Mouse (Mus musculus): Measurements from ENCODE around the gene Zbtb11. TPM values are rescaled to one million over a fixed set of nuclear protein-coding genes. Genes with fewer than 3 reads are reported as not detected.
"Not testable (repeated sequence)": the region's sequence is repeated elsewhere in the genome, so short reads cannot be mapped to it uniquely, and the experiment has no call there.

Zbtb11 gene
- polyA plus RNA-seq, 1 experiment = 26.8 TPM

DNA sequence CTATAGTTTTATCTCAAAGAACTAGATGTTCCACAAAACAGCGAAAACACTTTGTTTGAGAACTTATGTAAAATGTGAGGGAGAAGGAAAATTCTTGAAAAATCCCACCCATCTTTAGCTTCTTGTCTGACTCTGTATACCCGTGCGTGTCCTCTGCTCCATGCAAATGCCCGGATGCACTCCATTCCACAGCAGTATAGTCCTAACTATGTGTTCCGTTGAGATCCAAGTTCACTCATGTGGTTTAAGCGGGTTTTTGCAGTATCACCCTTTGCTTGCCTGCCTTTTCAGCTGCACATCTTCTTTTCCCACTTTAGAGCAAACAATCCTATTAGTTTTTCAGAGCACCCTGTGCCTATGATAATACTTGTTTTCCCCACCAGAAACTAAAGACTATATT is 62.8 kb downstream of the Zbtb11 start:
- no peak for DNase-seq (ENCODE audit: extremely low spot score in 1 of 2, low spot score in 1 of 2)

DNA sequence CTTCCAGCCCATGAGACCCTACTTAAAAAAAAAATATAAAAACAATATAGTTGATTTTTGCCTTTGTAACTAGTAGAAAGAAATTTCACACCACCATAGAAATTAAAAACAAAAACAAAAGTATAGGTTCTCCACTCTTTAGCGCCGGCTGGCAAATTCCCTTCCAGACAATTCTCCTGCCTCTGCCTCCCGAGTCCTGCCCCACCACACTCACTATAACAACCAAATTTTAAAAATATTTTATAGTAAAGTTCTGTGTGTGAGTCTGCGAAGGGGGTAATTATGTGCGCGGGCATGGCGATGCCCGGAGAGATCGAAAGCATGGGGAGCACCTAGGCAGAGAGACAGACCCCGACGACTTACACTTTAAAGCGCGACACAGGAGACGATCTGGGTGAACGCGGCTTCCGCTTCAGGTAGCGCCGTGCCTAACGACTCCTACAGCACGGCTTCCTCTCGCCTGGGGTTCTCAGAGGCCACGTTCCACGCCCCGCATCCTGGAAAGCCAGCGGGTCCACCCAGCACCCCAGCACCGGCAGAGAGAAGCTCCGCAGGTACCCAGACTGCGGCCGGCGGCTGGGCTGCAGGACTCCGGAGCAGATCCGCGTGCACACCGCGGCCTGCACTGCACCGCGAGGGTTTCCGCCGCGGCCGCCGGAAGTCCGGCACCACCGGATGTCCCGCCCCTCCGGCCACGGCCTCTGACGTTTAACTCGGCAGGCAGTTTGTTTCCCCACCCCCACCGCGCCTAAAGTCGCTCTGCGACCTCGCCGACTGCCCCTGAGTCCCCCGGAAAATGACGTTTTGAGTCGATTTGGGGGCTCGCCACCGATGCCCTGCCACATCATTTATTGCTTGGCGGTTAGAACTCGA is 63.7 kb downstream of the Zbtb11 start, which contains the start of gene Trmt10c:
Gene Trmt10c, minus strand, starts transcription at position 682 of the 873 bp plus-strand sequence.
- DNase-seq (ENCODE audit: extremely low spot score in 1 of 2, low spot score in 1 of 2) = peak; percentile 77 to 94

DNA sequence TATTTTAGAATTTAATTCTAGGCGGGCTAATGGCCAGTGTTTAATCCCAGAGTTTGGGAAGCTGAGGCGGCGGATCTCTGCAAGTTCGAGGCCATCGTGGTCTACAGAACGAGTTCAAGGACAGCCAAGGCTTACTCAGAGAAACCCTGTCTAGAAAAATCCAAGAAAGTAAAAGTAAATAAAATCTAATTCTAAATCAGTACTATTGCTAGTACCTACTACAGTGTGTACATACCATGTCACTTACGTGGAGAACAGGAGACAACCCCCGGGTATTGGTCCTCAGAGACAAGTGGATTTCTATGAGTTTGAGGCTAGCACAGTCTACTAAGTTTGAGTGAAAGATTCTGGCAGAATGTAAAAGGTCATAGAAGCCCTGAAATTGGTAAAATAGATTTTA is 64.4 kb downstream of the Zbtb11 start:
- DNase-seq (ENCODE audit: extremely low spot score in 1 of 2, low spot score in 1 of 2) = no peak

DNA sequence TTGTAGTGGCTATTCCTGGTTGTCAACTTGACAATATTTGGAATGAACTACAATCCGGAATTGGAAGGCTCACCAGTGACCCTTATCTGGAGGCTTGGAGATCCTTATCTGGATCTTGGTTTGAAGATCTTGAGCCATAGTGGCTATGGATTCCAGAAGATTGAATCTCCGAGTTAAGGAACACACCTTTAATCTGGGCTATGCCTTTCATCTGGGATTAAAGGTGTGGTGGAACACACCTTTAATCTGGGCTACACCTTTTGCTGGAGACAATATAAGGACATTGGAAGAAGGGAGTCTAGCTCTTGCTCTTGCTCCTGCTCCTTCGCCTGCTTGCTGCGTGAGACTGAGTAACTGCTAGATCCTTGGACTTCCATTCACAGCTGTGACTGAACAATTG is 74.4 kb downstream of the Zbtb11 start, which contains the start of gene Senp7:
Gene Senp7, plus strand, starts transcription at position 301 of the 400 bp plus-strand sequence.
- not testable (repeated sequence) for DNase-seq (ENCODE audit: extremely low spot score in 1 of 2, low spot score in 1 of 2)

DNA sequence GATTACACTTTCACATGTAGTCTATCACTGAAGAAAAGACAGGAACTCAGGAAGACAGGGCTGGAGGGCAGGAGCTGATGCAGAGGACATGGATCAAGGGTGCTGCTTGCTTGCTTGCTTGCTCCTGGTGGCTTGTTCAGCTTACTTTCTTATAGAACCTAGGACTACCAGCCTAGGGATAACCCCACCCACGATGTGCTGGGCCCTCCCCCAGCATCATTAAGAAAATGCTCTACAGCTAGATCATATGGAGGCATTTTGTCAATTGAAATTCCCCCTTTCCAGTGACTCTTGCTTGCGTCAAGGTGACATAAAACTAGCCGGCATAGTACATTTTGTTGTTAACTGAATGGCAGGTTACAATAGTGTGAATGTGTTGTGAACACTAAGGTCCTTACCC is 82.2 kb downstream of the Zbtb11 start:
- DNase-seq (ENCODE audit: extremely low spot score in 1 of 2, low spot score in 1 of 2) = no peak

DNA sequence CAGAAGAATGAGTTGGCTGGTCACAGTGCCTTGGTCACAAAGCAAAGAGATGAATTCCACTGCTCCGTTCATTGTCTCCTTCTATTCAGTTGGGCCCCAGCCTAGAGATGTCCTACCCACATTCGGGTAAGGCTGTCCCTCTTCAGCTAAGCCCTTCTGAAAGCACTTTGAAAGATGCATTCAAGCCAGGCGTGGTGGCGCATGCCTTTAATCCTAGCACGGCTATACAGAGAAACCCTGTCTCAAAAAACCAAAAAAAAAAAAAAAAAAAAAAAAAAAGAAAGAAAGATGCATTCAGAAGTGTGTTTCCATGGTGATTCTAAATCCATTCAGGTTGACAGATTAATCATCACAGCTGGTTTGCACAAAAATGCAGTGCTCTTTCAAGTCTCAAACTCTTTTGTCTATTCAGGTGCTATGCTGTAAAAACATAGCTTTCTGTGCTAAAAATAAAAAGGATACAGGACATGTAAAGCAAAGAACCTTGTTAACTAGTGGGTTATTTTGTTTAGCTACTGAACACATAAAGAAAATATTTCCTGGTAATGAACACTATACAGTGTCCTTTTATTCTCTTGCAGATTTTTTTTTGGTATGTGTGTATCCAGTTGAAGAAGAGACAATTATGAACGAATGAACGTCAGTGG is 83.4 kb downstream of the Zbtb11 start:
- no peak for DNase-seq (ENCODE audit: extremely low spot score in 1 of 2, low spot score in 1 of 2)

DNA sequence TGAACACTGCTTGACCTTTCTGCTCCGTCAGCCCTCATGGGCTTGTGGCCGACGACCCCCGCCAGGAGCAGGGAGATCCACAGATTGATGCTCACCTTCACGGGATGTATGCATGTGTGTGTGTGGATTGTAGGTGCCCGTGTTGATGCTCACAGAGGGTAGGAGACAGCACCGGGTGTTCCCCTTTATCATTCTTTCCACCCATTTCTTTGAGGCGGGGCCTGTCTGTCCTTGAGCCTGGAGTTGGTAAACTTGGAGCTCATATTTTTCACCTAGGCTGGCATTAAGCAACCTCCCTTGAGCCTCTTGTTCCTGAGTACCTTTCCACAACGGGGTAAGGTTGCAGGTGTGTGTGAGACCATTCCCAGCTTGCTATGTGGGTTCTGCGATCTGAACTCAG is 84.5 kb downstream of the Zbtb11 start:
- DNase-seq (ENCODE audit: extremely low spot score in 1 of 2, low spot score in 1 of 2) = no peak

Other genes with a start within 250 kb of the Zbtb11 start
- 5.1 and 5.4 TPM in 2 replicates for gene Nfkbiz, start 135.0 kb upstream of the Zbtb11 start, polyA plus RNA-seq (2012; rRNA removed)
- gene Nxpe3, start 78.6 kb upstream of the Zbtb11 start, polyA plus RNA-seq (2012; rRNA removed) = 5.9 and 6.0 TPM in 2 replicates
- 8.6 and 8.7 TPM in 2 replicates for gene Cep97, start 39.0 kb upstream of the Zbtb11 start, polyA plus RNA-seq (2012; rRNA removed)
- gene Rpl24, start 7.6 kb upstream of the Zbtb11 start, polyA plus RNA-seq (2012; rRNA removed) = 426 and 475 TPM in 2 replicates
- gene Pcnp, start 55.9 kb downstream of the Zbtb11 start, polyA plus RNA-seq (2012; rRNA removed) = 135 and 138 TPM in 2 replicates
- gene Trmt10c, start 63.9 kb downstream of the Zbtb11 start, polyA plus RNA-seq (2012; rRNA removed) = 6.6 and 7.0 TPM in 2 replicates
- gene Senp7, start 74.5 kb downstream of the Zbtb11 start, polyA plus RNA-seq (2012; rRNA removed) = 25.6 and 28.5 TPM in 2 replicates
- 0.55 and 0.82 TPM in 2 replicates for gene Impg2, start 230.4 kb downstream of the Zbtb11 start, polyA plus RNA-seq (2012; rRNA removed)